Mouse (Mus musculus) embryo, embryonic 9.5 days (tissue): ENCODE measurements around the gene Mmrn1.
"Not testable (repeated sequence)": the region's sequence is repeated elsewhere in the genome, so short reads cannot be mapped to it uniquely, and the experiment has no call there.

Source experiments
- DNase-seq: peaks from one replicate; pipeline ENCODE4 v3.0.0-alpha.2; 2017; ENCODE audit errors: extremely low spot score

Mmrn1 gene

GRCm38 (mm10) chr6:60924676-60925075 is at the start of gene Mmrn1:
TSS of gene Mmrn1 (plus strand) at chr6:60924976.
- not testable (repeated sequence) for DNase-seq

DNA sequence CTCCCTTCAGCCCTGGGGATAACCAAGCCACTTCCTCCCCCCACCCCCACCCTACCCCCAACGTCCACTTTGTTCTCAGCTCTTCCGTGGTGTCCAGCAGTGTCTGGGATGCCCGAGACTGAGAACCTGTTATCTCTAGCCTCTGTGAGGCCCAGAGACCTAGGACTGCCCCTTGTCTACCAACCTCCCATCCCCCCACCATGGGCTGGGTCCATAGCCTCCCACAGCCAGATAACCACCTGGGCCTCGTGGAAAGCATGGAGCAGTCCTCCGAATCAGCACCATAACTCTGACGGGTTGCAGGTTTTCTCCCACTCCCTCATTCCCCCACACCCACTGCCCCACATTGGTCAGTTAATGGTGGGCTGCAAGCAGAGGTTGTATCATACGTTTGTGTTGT is 44.4 kb upstream of the Mmrn1 start:
- DNase-seq, result no peak

DNA sequence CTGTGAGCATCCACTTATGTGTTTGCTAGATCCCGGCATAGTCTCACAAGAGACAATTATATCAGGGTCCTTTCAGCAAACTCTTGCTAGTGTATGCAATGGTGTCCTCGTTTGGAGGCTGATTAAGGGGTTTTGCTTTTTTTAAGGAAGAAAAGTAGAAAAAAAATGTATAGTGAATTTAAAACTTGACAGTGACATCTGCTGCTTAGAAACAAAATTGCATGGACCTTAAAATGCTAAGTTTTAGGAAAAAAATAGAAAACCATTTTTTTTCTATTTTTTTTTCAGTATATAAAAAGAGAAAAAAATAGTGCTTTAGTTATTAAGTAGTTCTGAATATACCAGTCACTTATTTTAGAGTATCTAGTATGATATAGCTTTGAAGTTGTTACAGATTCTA is 43.2 kb upstream of the Mmrn1 start:
- DNase-seq, result no peak

DNA sequence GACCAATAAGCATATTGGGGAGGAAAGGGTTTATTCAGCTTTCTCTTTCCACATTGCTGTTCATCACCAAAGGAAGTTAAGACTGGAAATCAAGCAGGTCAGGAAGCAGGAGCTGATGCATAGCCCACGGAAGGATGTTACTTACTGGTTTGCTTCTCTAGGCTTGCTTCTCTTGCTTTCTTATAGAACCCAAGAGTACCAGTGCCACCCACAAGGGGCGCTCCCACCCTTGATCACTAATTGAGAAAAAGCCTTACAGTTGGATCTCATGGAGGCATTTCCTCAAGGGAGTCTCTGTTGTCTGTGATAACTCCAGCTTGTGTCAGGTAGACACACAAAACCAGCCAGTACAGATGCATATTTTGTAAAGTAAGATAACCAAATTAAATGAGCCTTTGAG is 17.5 kb upstream of the Mmrn1 start:
- DNase-seq, result no peak

DNA sequence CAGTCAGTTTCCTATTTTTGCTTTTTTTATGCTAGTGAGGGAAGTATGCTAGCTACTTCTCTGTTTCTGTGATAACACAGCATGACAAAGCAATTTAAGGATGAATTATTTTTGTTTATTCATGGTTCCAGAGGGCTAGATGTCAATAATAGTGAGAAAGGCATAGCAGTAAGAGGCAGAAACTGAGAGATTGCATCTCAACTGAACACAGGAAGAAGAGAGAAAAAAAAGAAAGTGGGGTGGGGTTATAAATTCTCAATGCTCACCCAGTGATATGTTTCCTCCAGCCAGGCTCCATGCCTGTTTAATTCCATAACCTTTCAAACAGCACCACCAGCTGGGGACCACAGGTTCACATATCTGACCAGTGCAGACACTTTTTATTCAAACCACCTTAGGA is 6.6 kb downstream of the Mmrn1 start:
- no peak for DNase-seq

DNA sequence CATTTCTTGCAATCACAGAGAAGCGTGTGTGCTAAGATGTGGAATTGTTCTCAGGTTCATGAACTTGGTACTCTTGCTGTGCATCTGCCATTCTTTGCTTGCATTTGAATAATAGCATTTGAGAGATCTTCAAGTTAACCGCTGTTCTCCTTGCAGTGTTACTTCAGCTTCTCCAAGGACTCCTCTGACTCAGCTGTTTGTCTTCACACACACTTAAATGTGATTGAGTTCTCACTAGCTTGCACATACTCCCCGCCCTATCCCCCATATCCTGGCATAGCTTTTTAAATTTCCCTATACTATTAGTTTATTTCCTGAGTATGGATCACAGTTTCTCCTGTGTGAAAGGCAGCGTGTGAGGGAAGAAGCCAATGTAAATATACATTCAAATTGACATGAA is 10.1 kb downstream of the Mmrn1 start:
- DNase-seq, result no peak

DNA sequence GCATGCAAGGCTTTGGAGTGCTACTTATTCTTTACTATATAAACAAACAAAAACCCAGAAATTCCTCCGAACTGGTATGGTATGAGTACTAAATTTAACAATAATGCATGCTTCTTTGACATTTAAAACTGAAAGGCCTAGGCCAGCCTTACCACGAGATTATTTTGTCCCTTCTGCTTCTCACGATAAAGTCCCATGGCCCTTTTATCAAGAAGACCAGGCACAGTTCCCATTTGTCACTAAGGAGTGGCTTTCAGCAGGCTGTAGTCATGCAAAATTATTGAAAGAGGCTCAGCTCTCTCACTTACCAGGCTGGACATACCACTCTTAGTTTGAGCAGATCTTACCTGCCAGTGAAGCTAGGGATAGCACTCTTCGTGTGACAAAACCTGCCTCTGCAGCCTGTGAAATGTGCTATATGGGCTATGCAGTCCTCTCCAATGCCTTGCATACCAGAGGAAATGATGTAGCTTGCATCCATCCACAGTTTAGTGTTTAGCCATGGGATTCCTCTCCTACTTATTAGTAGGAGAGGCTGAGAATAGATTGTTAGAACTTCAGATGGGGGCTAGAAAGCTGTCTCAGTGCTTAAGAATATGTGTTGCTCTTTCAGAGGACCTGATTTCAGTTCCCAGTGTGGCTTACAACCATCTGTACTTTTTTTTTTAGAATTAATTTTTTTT is 10.8 kb downstream of the Mmrn1 start:
- DNase-seq, result no peak

- no peak for DNase-seq
Measured at GRCm38 (mm10) chr6:60944178-60944577, 19.4 kb downstream of the Mmrn1 start.

DNA sequence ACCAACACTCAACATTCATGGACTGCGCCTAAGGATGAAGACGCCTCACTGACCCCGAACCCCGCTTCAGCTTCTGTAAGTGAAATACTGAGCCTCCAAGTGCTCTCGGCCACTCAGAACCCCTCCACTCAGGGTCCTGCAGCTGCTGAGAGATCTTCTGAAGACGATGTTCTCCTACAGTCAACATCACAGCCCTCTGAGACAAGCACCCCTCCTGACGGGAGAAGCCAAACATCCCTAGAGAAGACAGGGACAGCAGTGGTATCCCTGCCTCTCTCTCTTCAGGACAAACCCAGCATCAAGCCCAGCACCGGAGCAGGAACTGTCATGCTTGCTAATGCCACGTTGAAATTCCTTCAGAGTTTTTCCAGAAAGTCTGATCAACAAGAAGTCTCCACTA is 19.8 kb downstream of the Mmrn1 start:
- no peak for DNase-seq

DNA sequence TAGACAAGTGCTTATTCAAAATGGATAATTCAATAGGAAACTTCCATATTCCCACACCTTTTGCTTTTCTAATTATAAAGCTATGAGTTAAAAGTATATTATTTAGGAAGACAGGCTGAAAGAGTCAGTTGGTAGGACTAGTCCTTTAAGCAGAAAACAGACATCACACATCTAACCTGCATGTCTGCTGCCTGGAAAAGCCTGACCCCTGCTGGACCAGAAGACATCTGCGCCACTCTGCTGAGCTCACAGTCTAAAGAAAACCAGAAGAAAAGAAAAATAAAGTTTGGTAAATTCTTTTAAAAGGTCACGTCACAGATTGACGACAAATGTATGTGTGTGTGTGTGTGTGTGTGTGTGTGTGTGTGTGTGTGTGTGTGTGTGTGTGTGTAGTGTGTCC is 25.6 kb downstream of the Mmrn1 start:
- DNase-seq, result peak; percentile 22

GRCm38 (mm10) chr6:60961285-60961684 is 36.5 kb downstream of the Mmrn1 start:
- no peak for DNase-seq

DNA sequence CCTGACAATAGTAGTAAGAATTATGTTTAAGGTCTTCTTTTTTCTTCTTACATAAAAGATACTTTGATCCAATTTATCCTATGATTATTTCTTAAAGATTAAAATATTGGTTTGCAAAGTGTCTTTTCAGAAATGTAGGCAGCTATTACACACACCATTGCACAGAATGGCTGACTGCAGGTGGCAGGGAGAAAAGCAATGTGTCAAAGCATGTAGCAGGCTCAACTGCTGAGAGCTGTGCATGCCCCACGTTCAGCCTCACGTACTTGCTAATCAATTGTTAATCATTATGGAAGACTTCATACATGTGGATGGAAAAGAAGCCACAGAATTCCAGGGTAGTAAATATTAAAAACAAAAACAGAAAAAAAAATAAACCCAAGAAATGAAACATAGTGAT is 37.1 kb downstream of the Mmrn1 start:
- DNase-seq, result no peak

GRCm38 (mm10) chr6:60962668-60963067 is 37.9 kb downstream of the Mmrn1 start:
- no peak for DNase-seq

DNA sequence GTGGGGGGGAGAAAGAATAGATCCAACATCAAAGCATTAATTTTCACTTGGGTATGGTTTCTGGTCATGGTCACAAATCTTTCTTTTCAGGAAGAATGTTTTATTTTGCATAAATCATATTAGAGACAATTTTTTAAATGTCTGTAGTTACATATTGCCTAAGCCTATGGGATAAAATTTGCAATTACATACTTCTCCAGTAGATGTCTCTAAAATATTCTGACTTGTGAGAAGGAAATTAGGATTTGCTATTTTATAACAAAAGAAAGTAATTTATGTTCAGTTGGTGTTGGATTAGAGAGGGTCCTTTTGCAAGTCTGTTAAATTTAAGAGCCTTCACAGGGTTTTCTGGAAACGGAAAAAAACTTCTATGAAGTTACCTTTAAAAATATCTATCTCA is 39.0 kb downstream of the Mmrn1 start:
- no peak for DNase-seq

DNA sequence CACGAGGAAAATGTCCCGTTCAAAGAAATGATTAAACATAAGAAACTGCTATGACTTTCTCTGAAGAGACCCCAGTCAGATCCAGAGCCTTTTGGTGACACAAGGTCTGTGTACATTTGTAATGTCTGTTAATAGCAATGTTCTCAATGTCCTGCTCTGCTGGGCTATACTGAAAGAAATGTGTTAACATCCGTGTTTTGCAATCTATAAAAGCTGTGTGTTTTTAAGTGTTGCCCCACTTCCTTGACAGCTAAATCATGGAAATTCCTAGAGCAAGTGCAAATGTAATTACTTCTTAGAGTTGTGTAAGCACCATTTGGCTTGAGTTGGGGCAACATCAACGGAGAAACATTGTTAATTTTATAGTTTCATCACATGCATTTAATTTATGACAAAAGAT is 42.2 kb downstream of the Mmrn1 start:
- DNase-seq, result no peak

DNA sequence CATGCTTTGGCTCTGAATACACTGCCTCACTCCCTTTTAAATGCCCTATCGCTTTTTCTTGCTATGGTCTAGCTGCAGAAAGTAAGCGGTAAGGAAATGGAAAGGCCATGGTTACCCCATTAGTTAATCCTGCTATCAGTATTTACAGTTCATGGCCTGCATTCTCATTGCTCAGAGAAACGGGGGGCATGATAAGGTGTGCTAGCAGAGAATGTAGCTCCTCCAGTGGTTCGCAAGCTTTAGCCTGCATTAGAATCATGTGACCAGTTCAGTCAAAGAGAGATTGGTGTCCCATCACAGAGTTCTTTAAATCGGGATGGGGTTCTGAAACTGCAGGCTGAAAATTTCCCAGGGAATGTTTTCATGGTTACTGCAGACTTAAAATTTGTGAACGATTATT is 44.6 kb downstream of the Mmrn1 start:
- no peak for DNase-seq

GRCm38 (mm10) chr6:60970811-60971210 is 46.0 kb downstream of the Mmrn1 start:
- no peak for DNase-seq

- no peak for DNase-seq
Measured at GRCm38 (mm10) chr6:60978610-60979009, 53.8 kb downstream of the Mmrn1 start.

- DNase-seq, result no peak
Measured at GRCm38 (mm10) chr6:60979039-60979438, 54.3 kb downstream of the Mmrn1 start.

GRCm38 (mm10) chr6:60984360-60984759 is 59.6 kb downstream of the Mmrn1 start:
- DNase-seq, result no peak

DNA sequence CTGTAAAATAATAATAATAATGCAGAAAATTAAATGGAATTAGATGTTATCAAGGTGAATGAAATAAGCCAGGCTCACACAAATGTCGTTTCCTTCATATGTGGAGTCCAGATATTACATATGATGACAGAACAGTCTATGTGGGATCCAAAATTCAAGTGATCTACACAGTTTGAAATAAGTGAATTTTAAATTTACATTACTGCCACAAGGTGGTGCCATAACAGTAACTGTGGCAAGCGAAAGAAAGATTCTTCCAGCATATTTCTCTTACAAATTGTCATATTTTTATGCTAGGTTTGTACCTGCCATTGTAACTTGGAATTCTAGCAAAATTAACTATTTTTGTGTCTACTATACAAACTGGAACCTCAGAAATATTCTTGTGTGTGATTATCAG is 61.1 kb downstream of the Mmrn1 start:
- DNase-seq, result no peak

GRCm38 (mm10) chr6:60986914-60987313 is 62.1 kb downstream of the Mmrn1 start:
- no peak for DNase-seq

DNA sequence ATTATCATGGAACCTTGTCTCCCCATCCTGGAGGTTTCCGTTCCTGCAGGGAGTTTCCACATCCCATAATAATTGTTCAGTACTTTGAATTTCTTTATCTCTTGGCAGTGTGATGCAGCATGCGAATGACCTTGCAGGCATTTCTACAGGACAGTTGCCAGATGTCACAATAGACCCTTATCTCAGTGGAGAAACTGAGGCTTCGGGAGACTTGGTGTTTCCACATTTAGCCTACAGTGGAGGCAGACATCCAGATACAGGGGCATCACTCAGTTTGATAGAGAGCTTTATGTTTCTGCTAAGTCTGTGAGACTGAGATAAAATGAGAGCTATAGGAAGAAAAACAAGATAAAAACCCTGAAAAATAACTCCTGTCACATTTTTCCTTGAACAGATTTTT is 63.0 kb downstream of the Mmrn1 start:
- DNase-seq, result no peak

- no peak for DNase-seq
Measured at GRCm38 (mm10) chr6:60992366-60992765, 67.6 kb downstream of the Mmrn1 start.
